Mouse (Mus musculus): ENCODE results near the gene Ifi27. TPM values are rescaled to one million over a fixed set of nuclear protein-coding genes. Genes with fewer than 3 reads are reported as not detected.

Ifi27 gene
- 100 to 1,000 TPM in 1 of 2 experiments, 10 to 100 TPM in 1; 46.7 to 381 TPM for polyA plus RNA-seq (2012; fragmentation: generic; extraction: Trizol)

DNA sequence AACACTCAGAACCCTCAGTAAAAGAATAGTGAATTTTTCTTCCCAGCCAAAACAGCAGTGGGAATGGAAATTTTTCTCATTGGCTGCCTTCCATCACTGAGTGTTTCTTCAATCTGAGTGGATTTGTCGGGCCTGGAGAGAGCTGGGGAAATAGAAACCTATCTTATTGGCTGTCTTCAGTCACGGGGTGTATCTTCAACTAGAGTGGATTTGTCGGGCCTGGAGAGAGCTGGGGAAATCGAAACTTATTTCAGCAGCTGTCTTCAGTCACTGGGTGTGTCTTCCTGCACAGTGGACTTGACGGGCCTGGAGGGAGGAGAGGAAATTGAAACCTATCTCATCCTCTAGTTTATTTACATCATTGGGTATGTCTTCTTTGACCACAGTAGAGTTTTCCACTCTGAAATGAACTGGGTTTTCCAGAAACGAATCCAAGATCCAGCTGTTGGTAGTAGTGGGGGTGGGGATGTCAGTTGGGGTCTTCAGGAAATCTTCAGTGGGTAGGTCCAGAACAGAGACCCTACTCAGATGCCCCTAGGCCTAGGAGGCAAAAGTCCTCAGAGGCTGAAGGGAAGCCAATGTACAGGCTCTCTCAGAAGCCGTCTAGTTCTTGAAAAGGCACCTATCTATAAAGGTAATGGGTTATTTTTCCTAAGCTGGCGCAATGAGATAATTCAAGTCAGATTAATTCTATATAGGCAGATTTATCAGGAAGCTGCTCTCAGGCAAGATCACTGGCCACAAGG is at the start of gene Ifi27:
Ifi27 (plus strand) TSS at position 226 of the 746 bp plus-strand sequence.

DNA sequence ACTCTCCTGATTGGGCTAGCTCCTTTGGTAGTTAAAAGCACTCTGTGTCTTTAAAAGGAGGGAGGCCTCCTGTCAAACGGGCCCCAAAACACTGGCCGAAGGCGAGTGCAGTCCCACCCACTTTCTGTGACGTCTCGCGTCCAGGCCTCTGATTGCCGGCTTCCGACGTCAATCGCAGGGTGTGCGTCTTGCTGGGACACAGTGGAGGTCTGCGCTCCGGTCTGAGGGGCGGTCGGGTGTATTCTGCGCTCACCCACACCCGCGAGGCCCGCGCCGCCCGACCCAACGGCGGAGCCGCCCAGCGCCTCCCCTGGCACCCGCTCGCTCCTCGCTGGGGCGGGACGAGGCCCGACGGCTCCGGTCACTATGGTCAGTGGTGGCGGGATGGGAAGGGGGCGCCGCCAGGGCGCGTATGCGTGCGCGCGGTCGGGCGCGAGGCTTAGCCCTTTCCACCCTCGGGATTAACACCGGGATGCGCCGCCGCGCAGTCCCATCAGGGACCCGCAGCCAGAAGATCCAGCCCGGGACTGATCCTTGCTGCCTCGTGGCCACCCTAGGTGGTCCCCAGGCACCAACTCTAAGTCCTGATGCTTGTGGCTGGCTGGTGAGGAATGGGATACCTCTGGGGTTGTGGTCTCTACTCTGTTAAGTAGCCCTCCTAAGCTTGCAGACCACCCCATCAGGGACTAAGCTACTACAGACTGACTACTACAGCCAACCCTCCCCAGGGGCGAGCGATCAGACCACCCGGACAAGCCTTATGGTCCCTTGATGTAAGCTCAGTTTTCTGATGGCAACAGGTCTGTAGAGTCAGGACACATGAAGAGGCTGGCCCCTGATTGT is 45.3 kb upstream of the Ifi27 start, which contains the start of gene Otub2:
Otub2 (plus strand) TSS at position 178 of the 843 bp plus-strand sequence.

DNA sequence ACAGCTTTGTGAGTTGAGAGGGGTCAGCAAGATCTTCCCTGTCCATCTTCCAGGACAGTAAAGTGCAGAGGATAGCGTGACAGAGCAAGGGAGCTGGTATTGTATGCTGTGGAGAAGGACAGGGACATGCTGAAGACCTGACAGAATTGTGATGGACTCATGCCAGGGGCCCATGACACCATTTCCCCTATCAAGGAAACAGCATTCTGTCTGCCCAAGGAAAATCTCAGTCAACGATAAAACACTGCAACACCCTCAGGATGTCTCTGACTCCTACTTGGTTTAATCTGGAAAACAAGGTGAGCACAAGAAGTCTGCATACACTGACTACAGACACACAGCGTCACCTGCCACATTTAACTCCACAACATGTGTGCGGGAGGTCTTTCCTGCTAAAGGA is 26.3 kb upstream of the Ifi27 start, which contains the start of gene 9330161L09Rik:
9330161L09Rik (minus strand) TSS at position 101 of the 400 bp plus-strand sequence.

DNA sequence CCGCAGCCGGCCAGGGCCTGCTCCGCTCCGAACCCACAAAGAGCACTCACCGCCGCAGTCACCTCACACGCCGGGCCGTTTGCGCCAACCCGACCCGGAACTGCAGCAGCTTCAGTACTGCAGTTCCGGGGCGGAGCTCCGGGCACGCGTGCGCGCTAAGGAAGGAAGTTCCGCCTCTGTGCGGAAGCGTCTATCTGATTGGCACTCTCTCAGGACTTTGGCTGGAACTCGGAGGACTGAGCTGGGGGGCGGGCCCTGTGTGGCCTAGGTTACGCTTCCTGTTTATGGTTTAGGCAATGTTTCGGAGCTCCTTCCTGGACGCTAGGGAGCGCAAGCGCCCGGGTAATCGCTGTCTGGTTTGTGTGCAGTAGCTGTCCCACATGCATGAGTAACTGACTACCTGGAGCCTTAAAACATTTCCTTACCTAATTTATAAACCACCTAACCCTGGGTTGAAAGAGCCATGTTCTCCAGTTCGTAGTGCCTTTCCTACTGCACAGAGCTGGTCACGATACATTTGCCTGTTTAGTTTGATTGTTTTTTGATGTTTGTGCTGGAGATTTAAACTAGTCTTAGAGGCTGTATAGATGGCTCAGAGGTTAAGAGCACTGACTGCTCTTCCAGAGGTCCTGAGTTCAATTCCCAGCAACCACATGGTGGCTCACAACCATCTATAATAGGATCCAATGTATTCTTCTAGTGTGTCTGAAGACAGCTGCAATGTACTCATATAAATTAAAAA is 8.1 kb upstream of the Ifi27 start, which contains the start of gene Ddx24:
Ddx24 (minus strand) TSS at position 102 of the 742 bp plus-strand sequence.

DNA sequence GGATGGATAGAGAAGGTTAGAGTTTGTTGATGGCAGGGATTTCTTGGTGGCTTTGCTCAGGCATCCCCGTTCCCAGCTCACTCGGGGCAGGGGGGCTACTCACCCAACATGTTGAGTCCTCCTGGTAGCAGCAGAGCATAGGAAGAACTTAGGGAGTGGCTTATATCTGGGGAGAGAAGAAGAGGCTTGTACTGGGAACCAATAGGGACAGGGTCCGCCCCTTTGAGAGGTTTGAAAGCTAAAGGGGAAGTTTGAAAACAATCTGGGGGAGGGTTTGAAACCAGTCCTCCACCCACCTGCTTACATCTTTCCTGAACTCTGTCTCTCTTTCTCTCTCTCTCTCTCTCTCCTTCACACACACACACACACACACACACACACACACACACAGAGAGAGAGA is 9.5 kb downstream of the Ifi27 start, which contains the start of gene Ifi27l2a:
Ifi27l2a (minus strand) TSS at position 157 of the 400 bp plus-strand sequence.

DNA sequence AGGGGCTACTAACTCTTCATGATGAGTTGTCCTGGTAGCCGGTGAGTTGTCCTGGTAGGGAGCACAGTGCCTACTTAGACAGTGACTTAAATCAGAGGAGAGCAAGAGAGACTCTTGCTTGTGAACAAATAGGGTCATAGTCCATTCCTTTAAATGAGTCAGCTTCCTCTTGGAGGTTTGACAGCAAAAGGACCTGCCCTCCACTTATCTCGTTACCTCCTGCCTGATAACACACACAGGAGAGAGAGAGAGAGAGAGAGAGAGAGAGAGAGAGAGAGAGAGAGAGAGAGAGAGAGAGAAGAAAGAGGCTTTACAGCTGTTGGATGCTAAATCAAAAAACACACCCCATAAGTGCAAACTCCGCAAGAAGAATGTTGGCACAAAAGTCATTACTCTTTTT is 23.1 kb downstream of the Ifi27 start, which contains the start of gene Ifi27l2b:
Ifi27l2b (minus strand) TSS at position 84 of the 400 bp plus-strand sequence.

Other genes starting within 250 kb of the Ifi27 start
- not detected for gene Prima1, start 192.1 kb upstream of the Ifi27 start, polyA plus RNA-seq (2012; fragmentation: generic; extraction: Trizol)
- not detected for gene Fam181a, start 123.2 kb upstream of the Ifi27 start, polyA plus RNA-seq (2012; fragmentation: generic; extraction: Trizol)
- under 1 TPM in 1 of 2 experiments, not detected in 1; 0.02 TPM for gene Asb2, start 78.2 kb upstream of the Ifi27 start, polyA plus RNA-seq (2012; fragmentation: generic; extraction: Trizol)
- 1 to 10 TPM in 1 of 2 experiments, under 1 TPM in 1; 0.87 to 4.1 TPM for gene Otub2, start 45.5 kb upstream of the Ifi27 start, polyA plus RNA-seq (2012; fragmentation: generic; extraction: Trizol)
- under 1 TPM; 0.12 to 0.41 TPM for gene 9330161L09Rik, start 26.4 kb upstream of the Ifi27 start, polyA plus RNA-seq (2012; fragmentation: generic; extraction: Trizol)
- gene Ddx24, start 8.4 kb upstream of the Ifi27 start, polyA plus RNA-seq (2012; fragmentation: generic; extraction: Trizol) = 10 to 100 TPM; 53.2 to 65.6 TPM
- gene Ifi27l2a, start 9.5 kb downstream of the Ifi27 start, polyA plus RNA-seq (2012; fragmentation: generic; extraction: Trizol) = 100 to 1,000 TPM in 1 of 2 experiments, 1 to 10 TPM in 1; 2.1 to 477 TPM
- not detected for gene Ifi27l2b, start 23.0 kb downstream of the Ifi27 start, polyA plus RNA-seq (2012; fragmentation: generic; extraction: Trizol)
- under 1 TPM; 0.02 to 0.19 TPM for gene Ppp4r4, start 98.1 kb downstream of the Ifi27 start, polyA plus RNA-seq (2012; fragmentation: generic; extraction: Trizol)
- gene Serpina10, start 197.2 kb downstream of the Ifi27 start, polyA plus RNA-seq (2012; fragmentation: generic; extraction: Trizol) = under 1 TPM in 1 of 2 experiments, not detected in 1; 0.12 TPM
- under 1 TPM in 1 of 2 experiments, not detected in 1; 0.17 TPM for gene Serpina6, start 223.0 kb downstream of the Ifi27 start, polyA plus RNA-seq (2012; fragmentation: generic; extraction: Trizol)
- under 1 TPM in 1 of 2 experiments, not detected in 1; 0.02 TPM for gene Serpina16, start 241.9 kb downstream of the Ifi27 start, polyA plus RNA-seq (2012; fragmentation: generic; extraction: Trizol)

All from C3H10T1/2 (cell line).